Mouse (Mus musculus) layer of hippocampus, adult 6 months (tissue): ENCODE measurements around the gene Camk1. TPM values are rescaled to one million over a fixed set of nuclear protein-coding genes. Genes with fewer than 3 reads are reported as not detected.

Source experiments
- long read RNA-seq, 2 experiments: library from polyadenylated mRNA; unstranded; transcript quantifications; one replicate each; pipeline ENCODE4 v2.0.0; 2019 to 2020
- polyA plus RNA-seq: library from polyadenylated mRNA; unstranded; fragments of <200 nt; fragmentation: Nextera tagmentation; gene quantifications from 2 replicates; pipeline ENCODE4 v1.2.3, GENCODE M21; 2021

Gene Camk1
- 69.5 and 70.8 TPM in 2 replicates for polyA plus RNA-seq
- long read RNA-seq, experiment 1, transcript Camk1-201 (12 exons, 1,496 nt) = major isoform, 90 of 108 reads
- long read RNA-seq, experiment 1, partial matches to known transcripts = 13 of 108 reads
- long read RNA-seq, experiment 1, other reads (novel, unspliced or antisense) = 2 of 108 reads
- long read RNA-seq, experiment 2, transcript Camk1-202 (11 exons, 1,486 nt) = minor isoform, 13 of 265 reads
- long read RNA-seq, experiment 2, transcript Camk1-201 (12 exons, 1,496 nt) = major isoform, 236 of 265 reads
- long read RNA-seq, experiment 2, partial matches to known transcripts = 2 of 265 reads
- long read RNA-seq, experiment 2, other reads (novel, unspliced or antisense) = 14 of 265 reads

GRCm38 (mm10) chr6:113343177-113344092, at the start of gene Camk1:
TSS of gene Camk1 (minus strand) at chr6:113343984.

GRCm38 (mm10) chr6:113388960-113389359, 45.2 kb upstream of the Camk1 start, which contains the start of gene Ttll3:
TSS of gene Ttll3 (plus strand) at chr6:113389260.

GRCm38 (mm10) chr6:113377496-113378385, 34.0 kb upstream of the Camk1 start, which contains the start of the genes Tada3 and Arpc4:
TSS of gene Tada3 (minus strand) at chr6:113377883.
TSS of gene Arpc4 (plus strand) at chr6:113378115.

GRCm38 (mm10) chr6:113326533-113327315, 17.1 kb downstream of the Camk1 start, which contains the start of gene Ogg1:
TSS of gene Ogg1 (plus strand) at chr6:113326972.

GRCm38 (mm10) chr6:113306986-113307349, 36.8 kb downstream of the Camk1 start, which contains the start of gene Brpf1:
TSS of gene Brpf1 (plus strand) at chr6:113307137.

Other genes starting within 250 kb of the Camk1 start
- gene Lhfpl4, start 148.6 kb downstream of the Camk1 start, polyA plus RNA-seq = 12.4 and 13.0 TPM in 2 replicates
- 12.2 and 14.1 TPM in 2 replicates for gene Mtmr14, start 106.1 kb downstream of the Camk1 start, polyA plus RNA-seq
- 13.9 and 15.3 TPM in 2 replicates for gene Cpne9, start 61.7 kb downstream of the Camk1 start, polyA plus RNA-seq
- gene Brpf1, start 36.8 kb downstream of the Camk1 start, polyA plus RNA-seq = 4.3 and 5.1 TPM in 2 replicates
- gene Ogg1, start 17.0 kb downstream of the Camk1 start, polyA plus RNA-seq = 3.2 and 3.5 TPM in 2 replicates
- gene Tada3, start 33.9 kb upstream of the Camk1 start, polyA plus RNA-seq = 17.7 and 21.4 TPM in 2 replicates
- 419 and 427 TPM in 2 replicates for gene Arpc4, start 34.1 kb upstream of the Camk1 start, polyA plus RNA-seq
- 3.6 and 4.0 TPM in 2 replicates for gene Ttll3, start 45.3 kb upstream of the Camk1 start, polyA plus RNA-seq
- gene Rpusd3, start 75.4 kb upstream of the Camk1 start, polyA plus RNA-seq = 23.8 and 27.5 TPM in 2 replicates
- gene Cidec, start 91.8 kb upstream of the Camk1 start, polyA plus RNA-seq = 0.20 TPM in 1 of 2 replicates, not detected in the other
- gene Jagn1, start 98.6 kb upstream of the Camk1 start, polyA plus RNA-seq = 85.2 and 90.9 TPM in 2 replicates
- 0.20 and 2.7 TPM in 2 replicates for gene Il17re, start 114.5 kb upstream of the Camk1 start, polyA plus RNA-seq
- gene Il17rc, start 127.4 kb upstream of the Camk1 start, polyA plus RNA-seq = 5.7 and 5.8 TPM in 2 replicates
- gene Creld1, start 139.3 kb upstream of the Camk1 start, polyA plus RNA-seq = 79.6 and 80.0 TPM in 2 replicates
- 20.0 and 25.5 TPM in 2 replicates for gene Prrt3, start 157.9 kb upstream of the Camk1 start, polyA plus RNA-seq
- gene Emc3, start 187.7 kb upstream of the Camk1 start, polyA plus RNA-seq = 95.3 and 96.8 TPM in 2 replicates
- gene Fancd2, start 187.7 kb upstream of the Camk1 start, polyA plus RNA-seq = 1.3 and 1.9 TPM in 2 replicates